Mouse (Mus musculus): ENCODE data around the gene 1700034J05Rik. TPM values are rescaled to one million over a fixed set of nuclear protein-coding genes. Genes with fewer than 3 reads are reported as not detected.
A peak's percentile ranks its signal among the peaks of the same experiment; 100 is the strongest.

The 1700034J05Rik gene
- polyA plus RNA-seq, 1 experiment, result 0.02 TPM

DNA sequence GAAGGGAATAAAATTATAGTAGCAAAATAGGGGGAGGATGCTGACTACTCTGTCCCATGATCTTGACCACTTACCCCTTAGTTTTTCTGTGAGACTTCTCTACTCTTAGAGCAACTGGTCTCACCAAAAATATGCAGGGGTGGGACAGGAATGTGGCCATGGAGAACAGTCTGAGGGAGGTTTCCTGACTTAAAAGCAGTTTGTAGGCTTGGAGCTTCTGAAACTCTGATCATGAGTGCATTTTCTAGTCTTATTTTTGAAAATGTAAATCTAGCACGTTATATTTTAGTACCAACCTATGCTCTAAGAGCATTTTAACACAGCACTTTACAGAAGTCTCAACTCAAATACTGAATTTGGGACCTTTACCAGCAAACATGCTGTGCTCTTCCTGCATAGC is 4.5 kb upstream of the 1700034J05Rik start:
- Histone ChIP-seq H3K27me3 (ENCODE audit: control insufficient read depth, insufficient read depth, insufficient read length) (no peaks in the 10 kb centered on the region), H3K4me2 (ENCODE audit: low read depth) (peak overlapping the region; percentile 72), H3K79me2 (ENCODE audit: control insufficient read depth, insufficient read depth) (peaks cover 76% of the 10 kb centered on the region), H3K4me3 (no peak overlapping the region), H3K36me3 (ENCODE audit: control insufficient read depth, insufficient read depth) (peaks cover 5% of the 10 kb centered on the region), H3ac (ENCODE audit: control insufficient read depth, insufficient read length) (no peak overlapping the region)
- TF ChIP-seq USF1 (IDR thresholded peaks at IDR 0.05; ENCODE audit: low read depth) (no peak), E2F4 (IDR thresholded peaks at IDR 0.05; ENCODE audit: insufficient read depth) (no peak), SRF (IDR thresholded peaks at IDR 0.05; ENCODE audit: control insufficient read depth, insufficient read length, low read depth) (no peak), MYOD1 (IDR thresholded peaks at IDR 0.05; ENCODE audit: control insufficient read depth in 1 of 3, insufficient read length in 2 of 3, low read depth in 2 of 3) (no peak), TCF12 (IDR thresholded peaks at IDR 0.05; ENCODE audit: insufficient read depth, poor library complexity, severe bottlenecking) (no peak), POLR2A (IDR thresholded peaks at IDR 0.05; ENCODE audit: insufficient read length, low read depth) (no peak), REST (IDR thresholded peaks at IDR 0.05; ENCODE audit: insufficient read depth, insufficient read length) (no peak), CEBPB (IDR thresholded peaks at IDR 0.05; ENCODE audit: insufficient read depth, poor library complexity, severe bottlenecking) (no peak), TCF3 (IDR thresholded peaks at IDR 0.05; ENCODE audit: insufficient read length, low read depth) (no peak), MYOG (IDR thresholded peaks at IDR 0.05; ENCODE audit: control insufficient read depth in 1 of 3, insufficient read depth in 1 of 3, insufficient read length in 2 of 3, low read depth in 2 of 3) (no peak), POLR2AphosphoS2 (IDR thresholded peaks at IDR 0.05; ENCODE audit: insufficient read length, low read depth) (no peak), MAX (IDR thresholded peaks at IDR 0.05; ENCODE audit: low read depth) (no peak)

DNA sequence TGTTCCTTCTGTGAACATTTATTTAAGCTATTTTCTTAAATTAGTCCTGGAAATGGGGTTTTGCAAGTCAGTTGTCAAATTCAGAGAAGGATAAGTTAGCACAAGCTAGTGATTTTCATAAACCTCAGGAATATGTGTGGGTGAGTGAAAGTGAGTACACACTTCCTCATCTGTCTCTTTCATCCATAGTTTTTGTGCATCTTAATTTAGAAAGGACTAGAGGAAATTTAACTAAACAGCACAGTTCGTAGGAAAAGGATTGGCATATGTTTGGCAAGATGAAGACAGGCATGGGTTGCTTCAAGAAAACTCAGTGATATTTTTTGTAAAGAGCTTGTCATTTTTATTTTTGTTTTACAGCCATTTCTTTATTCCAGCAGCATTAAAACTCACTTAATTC is 2.7 kb upstream of the 1700034J05Rik start:
- no peaks in the 10 kb centered on the region for H3K36me3 ChIP-seq (ENCODE audit: control insufficient read depth, insufficient read depth)
- peaks cover 76% of the 10 kb centered on the region for H3K79me2 ChIP-seq (ENCODE audit: control insufficient read depth, insufficient read depth)
- TF ChIP-seq MYOG (IDR thresholded peaks at IDR 0.05; ENCODE audit: control insufficient read depth in 1 of 3, insufficient read depth in 1 of 3, insufficient read length in 2 of 3, low read depth in 2 of 3), result no peak
- no peak for TF ChIP-seq E2F4 (IDR thresholded peaks at IDR 0.05; ENCODE audit: insufficient read depth)
- no peaks in the 10 kb centered on the region for H3K27me3 ChIP-seq (ENCODE audit: control insufficient read depth, insufficient read depth, insufficient read length)
- H3ac ChIP-seq (ENCODE audit: control insufficient read depth, insufficient read length), result no peak overlapping the region
- H3K4me2 ChIP-seq (ENCODE audit: low read depth), result no peak overlapping the region
- no peak overlapping the region for H3K4me3 ChIP-seq

DNA sequence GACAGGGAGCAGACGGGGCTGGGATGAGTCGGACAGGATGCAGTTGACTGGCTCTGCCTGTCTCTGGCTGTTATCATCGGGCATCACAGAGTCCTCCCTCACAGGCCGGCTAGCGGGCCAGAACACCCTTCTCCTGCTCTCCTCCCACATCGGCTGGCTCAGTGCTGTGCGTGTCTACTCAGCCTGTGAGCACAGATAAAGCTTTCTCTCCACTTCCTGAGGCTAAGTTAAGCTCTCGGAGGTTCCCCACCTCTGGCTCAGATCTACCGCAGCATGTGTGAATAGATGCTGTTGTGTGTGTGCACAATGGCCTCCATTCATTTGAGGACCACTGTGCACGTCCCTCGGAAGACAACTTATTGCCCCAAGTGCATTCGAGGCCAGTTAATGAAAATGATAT is 1.7 kb upstream of the 1700034J05Rik start:
- Histone ChIP-seq H3K4me3 (no peak overlapping the region), H3K79me2 (ENCODE audit: control insufficient read depth, insufficient read depth) (peaks cover 76% of the 10 kb centered on the region), H3K36me3 (ENCODE audit: control insufficient read depth, insufficient read depth) (no peaks in the 10 kb centered on the region), H3K27me3 (ENCODE audit: control insufficient read depth, insufficient read depth, insufficient read length) (no peaks in the 10 kb centered on the region), H3ac (ENCODE audit: control insufficient read depth, insufficient read length) (no peak overlapping the region), H3K4me2 (ENCODE audit: low read depth) (peak overlapping the region; percentile 36)
- TF ChIP-seq TCF3 (IDR thresholded peaks at IDR 0.05; ENCODE audit: insufficient read length, low read depth) (no peak), SRF (IDR thresholded peaks at IDR 0.05; ENCODE audit: control insufficient read depth, insufficient read length, low read depth) (no peak), REST (IDR thresholded peaks at IDR 0.05; ENCODE audit: insufficient read depth, insufficient read length) (no peak), E2F4 (IDR thresholded peaks at IDR 0.05; ENCODE audit: insufficient read depth) (no peak), MYOD1 (IDR thresholded peaks at IDR 0.05; ENCODE audit: control insufficient read depth in 1 of 3, insufficient read length in 2 of 3, low read depth in 2 of 3) (no peak), MAX (IDR thresholded peaks at IDR 0.05; ENCODE audit: low read depth) (no peak), MYOG (IDR thresholded peaks at IDR 0.05; ENCODE audit: control insufficient read depth in 1 of 3, insufficient read depth in 1 of 3, insufficient read length in 2 of 3, low read depth in 2 of 3) (no peak), POLR2AphosphoS2 (IDR thresholded peaks at IDR 0.05; ENCODE audit: insufficient read length, low read depth) (no peak)

DNA sequence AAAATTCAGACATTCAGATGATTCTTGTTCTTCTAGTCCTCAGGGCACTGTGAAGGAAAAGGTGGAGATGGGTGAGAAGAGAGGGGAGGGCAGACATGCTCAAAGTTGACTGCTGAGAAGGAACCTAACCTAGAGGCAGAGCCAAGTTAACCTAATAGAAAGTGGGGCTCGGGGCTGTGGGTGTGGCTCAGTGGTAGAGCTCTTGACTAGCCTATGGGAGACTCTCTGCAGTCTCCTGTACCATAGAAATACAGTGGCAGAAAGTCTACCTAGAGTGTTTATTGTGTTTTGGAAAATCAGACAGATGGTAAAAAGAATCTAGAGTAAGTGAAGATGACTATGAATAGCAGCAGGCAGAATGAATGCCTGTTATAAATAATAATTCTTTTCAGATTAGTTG is 1.3 kb upstream of the 1700034J05Rik start:
- Histone ChIP-seq H3ac (ENCODE audit: control insufficient read depth, insufficient read length) (no peak overlapping the region), H3K4me3 (no peak overlapping the region), H3K4me2 (ENCODE audit: low read depth) (peak overlapping the region; percentile 36), H3K79me2 (ENCODE audit: control insufficient read depth, insufficient read depth) (peaks cover 74% of the 10 kb centered on the region), H3K36me3 (ENCODE audit: control insufficient read depth, insufficient read depth) (no peaks in the 10 kb centered on the region), H3K27me3 (ENCODE audit: control insufficient read depth, insufficient read depth, insufficient read length) (no peaks in the 10 kb centered on the region)
- TF ChIP-seq CEBPB (IDR thresholded peaks at IDR 0.05; ENCODE audit: insufficient read depth, poor library complexity, severe bottlenecking) (no peak), SRF (IDR thresholded peaks at IDR 0.05; ENCODE audit: control insufficient read depth, insufficient read length, low read depth) (no peak), MYOD1 (IDR thresholded peaks at IDR 0.05; ENCODE audit: control insufficient read depth in 1 of 3, insufficient read length in 2 of 3, low read depth in 2 of 3) (no peak), MAX (IDR thresholded peaks at IDR 0.05; ENCODE audit: low read depth) (no peak), TCF12 (IDR thresholded peaks at IDR 0.05; ENCODE audit: insufficient read depth, poor library complexity, severe bottlenecking) (no peak), USF1 (IDR thresholded peaks at IDR 0.05; ENCODE audit: low read depth) (no peak), TCF3 (IDR thresholded peaks at IDR 0.05; ENCODE audit: insufficient read length, low read depth) (no peak), POLR2AphosphoS2 (IDR thresholded peaks at IDR 0.05; ENCODE audit: insufficient read length, low read depth) (no peak), MYOG (IDR thresholded peaks at IDR 0.05; ENCODE audit: control insufficient read depth in 1 of 3, insufficient read depth in 1 of 3, insufficient read length in 2 of 3, low read depth in 2 of 3) (no peak), POLR2A (IDR thresholded peaks at IDR 0.05; ENCODE audit: insufficient read length, low read depth) (no peak), REST (IDR thresholded peaks at IDR 0.05; ENCODE audit: insufficient read depth, insufficient read length) (no peak), E2F4 (IDR thresholded peaks at IDR 0.05; ENCODE audit: insufficient read depth) (no peak)

DNA sequence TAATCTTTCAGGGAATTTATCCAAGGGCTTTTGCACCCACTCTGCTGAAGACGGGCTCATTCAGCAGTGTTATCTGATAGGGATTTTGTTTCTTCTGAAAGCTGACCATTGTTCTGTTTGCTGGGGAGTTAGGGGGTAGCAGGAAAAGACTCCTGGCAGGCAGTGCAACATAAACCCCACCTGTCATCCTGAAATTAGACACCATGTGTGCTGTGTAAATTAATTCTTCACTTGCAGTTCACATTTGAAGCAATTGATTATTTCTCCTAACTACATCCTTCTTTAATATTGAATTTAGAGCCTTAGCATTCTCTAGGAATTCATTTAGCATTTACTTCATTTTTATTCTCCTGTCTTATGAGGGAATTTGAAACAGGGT is 3.8 kb downstream of the 1700034J05Rik start:
- TF ChIP-seq MYOD1 (IDR thresholded peaks at IDR 0.05; ENCODE audit: control insufficient read depth in 1 of 3, insufficient read length in 2 of 3, low read depth in 2 of 3), result peak in 2 of 3 experiments; percentile 76 to 78
- TF ChIP-seq CEBPB (IDR thresholded peaks at IDR 0.05; ENCODE audit: insufficient read depth, poor library complexity, severe bottlenecking), result no peak
- peak; percentile 2 for TF ChIP-seq TCF12 (IDR thresholded peaks at IDR 0.05; ENCODE audit: insufficient read depth, poor library complexity, severe bottlenecking)
- H3K27me3 ChIP-seq (ENCODE audit: control insufficient read depth, insufficient read depth, insufficient read length), result no peaks in the 10 kb centered on the region
- peaks cover 94% of the 10 kb centered on the region for H3K79me2 ChIP-seq (ENCODE audit: control insufficient read depth, insufficient read depth)
- H3K36me3 ChIP-seq (ENCODE audit: control insufficient read depth, insufficient read depth), result no peaks in the 10 kb centered on the region
- H3ac ChIP-seq (ENCODE audit: control insufficient read depth, insufficient read length), result no peak overlapping the region
- H3K4me2 ChIP-seq (ENCODE audit: low read depth), result peak overlapping the region; percentile 57
- H3K4me3 ChIP-seq, result no peak overlapping the region
